Comparison of ENCODE assay signal across 8 mouse cellular contexts in the genomic region with DNA sequence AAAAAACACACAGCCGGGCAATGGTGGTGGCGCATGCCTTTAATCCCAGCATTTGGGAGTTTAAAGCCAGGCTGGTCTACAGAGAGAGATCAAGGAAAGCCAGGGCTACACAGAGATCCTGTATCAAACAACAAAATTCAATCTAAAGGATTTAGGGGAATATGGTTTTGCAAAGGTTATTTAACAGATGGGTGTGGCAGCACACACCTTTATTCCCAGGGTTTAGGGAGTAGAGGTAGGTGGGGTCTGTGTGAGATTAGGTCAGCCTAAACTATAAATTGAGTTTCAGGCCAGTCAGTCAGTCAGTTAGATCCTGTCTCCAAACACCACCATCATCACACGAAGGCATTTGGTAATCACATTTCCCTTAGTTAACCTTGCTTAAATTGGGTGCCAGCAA. TPM values are rescaled to one million over a fixed set of nuclear protein-coding genes. Genes with fewer than 3 reads are reported as not detected.
A peak's percentile ranks its signal among the peaks of the same experiment; 100 is the strongest.
DNase-seq lines count a peak whose midpoint lies in the region; ATAC-seq and TF ChIP-seq lines count a peak whose summit lies in the region.

A gene (plus strand): TSS at position 301 of the 400 bp plus-strand sequence.

- ATAC-seq in erythroid progenitor cell, adult 5-6 weeks (replicated peaks; ENCODE audit: low FRiP score, poor library complexity, severe bottlenecking) = no peak
- ATAC-seq in limb, embryonic 14.5 days (ENCODE audit: low FRiP score, low read depth) = no peak
- ATAC-seq in stomach, embryonic 14.5 days (ENCODE audit: insufficient number of reproducible peaks, insufficient read depth, low FRiP score, low read depth) = no peak

- peak within 1 kb of the TSS; percentile 38; the same call in 1 of the 2 replicates for H3K9ac ChIP-seq in limb, embryonic 14.5 days (ENCODE audit: low read depth, low read length, severe bottlenecking)
- peak within 1 kb of the TSS; percentile 12 for H3K9ac ChIP-seq in stomach, embryonic 14.5 days (replicated peaks; ENCODE audit: low read depth, low read length)

- intact Hi-C loops in heart, postnatal 36 days (cut with DNase I) = loop anchor here (2.0 kb wide), 1 partner anchor 25 kb away; no protein-coding TSS in a partner anchor

- no peak within 1 kb of the TSS for H3K4me3 ChIP-seq in thymus, adult 2 months (ENCODE audit: control insufficient read depth, insufficient read depth, low read length)
- peak within 1 kb of the TSS; percentile 98 for H3K4me3 ChIP-seq in limb, embryonic 14.5 days (replicated peaks; ENCODE audit: low read length)
- peak within 1 kb of the TSS; percentile 95 for H3K4me3 ChIP-seq in stomach, embryonic 14.5 days (ENCODE audit: low read depth, low read length)

- H3K4me2 ChIP-seq in limb, embryonic 14.5 days (replicated peaks; ENCODE audit: low read depth, low read length, severe bottlenecking) = peak within 1 kb of the TSS; percentile 56
- peak within 1 kb of the TSS; percentile 40 for H3K4me2 ChIP-seq in stomach, embryonic 14.5 days (replicated peaks; ENCODE audit: low read depth, low read length)

- no peaks in the 10 kb centered on the region for H3K9me3 ChIP-seq in limb, embryonic 14.5 days (ENCODE audit: control insufficient read depth, low read length)
- H3K9me3 ChIP-seq in stomach, embryonic 14.5 days (ENCODE audit: control insufficient read depth, low read depth, low read length) = no peaks in the 10 kb centered on the region

- TF ChIP-seq CTCF in thymus, adult 2 months (IDR thresholded peaks at IDR 0.05; ENCODE audit: borderline replicate concordance, control insufficient read depth, extremely low read depth, insufficient read depth, low read length, poor library complexity) = no peak

- no peak within 1 kb of the TSS for H3K27ac ChIP-seq in thymus, adult 2 months (ENCODE audit: control insufficient read depth, insufficient read depth, low read length)
- peak within 1 kb of the TSS; percentile 75 for H3K27ac ChIP-seq in limb, embryonic 14.5 days (replicated peaks; ENCODE audit: low read depth, low read length)
- H3K27ac ChIP-seq in stomach, embryonic 14.5 days (ENCODE audit: low read length) = peak within 1 kb of the TSS; percentile 71

- peaks cover 2% of the 10 kb centered on the region; the same call in 1 of the 2 replicates for H3K4me1 ChIP-seq in thymus, adult 2 months (replicated peaks; ENCODE audit: control insufficient read depth, insufficient read depth, low read length)
- peaks cover 5% of the 10 kb centered on the region for H3K4me1 ChIP-seq in limb, embryonic 14.5 days (ENCODE audit: control insufficient read depth, insufficient read depth, low read length)
- H3K4me1 ChIP-seq in stomach, embryonic 14.5 days (ENCODE audit: control insufficient read depth, insufficient read depth, low read length) = 0 out of 2 replicates have a peak, but pooled peaks cover 3% of the 10 kb centered on the region

- H3K27me3 ChIP-seq in thymus, adult 2 months (ENCODE audit: control insufficient read depth, insufficient read depth, low read length) = no peaks in the 10 kb centered on the region
- H3K27me3 ChIP-seq in limb, embryonic 14.5 days (ENCODE audit: control insufficient read depth, insufficient read depth, low read length) = no peaks in the 10 kb centered on the region
- no peaks in the 10 kb centered on the region for H3K27me3 ChIP-seq in stomach, embryonic 14.5 days (ENCODE audit: control insufficient read depth, insufficient read depth, low read length)

- 95% methylated on average over 3 of the region's 3 CpGs for WGBS in thymus, adult 2 months
- 93% methylated on average over 3 of the region's 3 CpGs for WGBS in limb, embryonic 14.5 days
- 93% methylated on average over 3 of the region's 3 CpGs for WGBS in stomach, embryonic 14.5 days

- DNase-seq in thymus, adult 2 months = no peak
- no peak for DNase-seq in thymus, postnatal 10 days (ENCODE audit: low spot score in 2 of 2)
- no peak for DNase-seq in heart, postnatal 36 days
- DNase-seq in limb, embryonic 14.5 days (ENCODE audit: low spot score) = no peak
- DNase-seq in cerebellum, adult 11 months = no peak
- DNase-seq in kidney, postnatal 10 days = no peak

- H3K36me3 ChIP-seq in thymus, adult 2 months (ENCODE audit: control insufficient read depth, insufficient read depth, low read length) = peaks cover 17% of the 10 kb centered on the region
- H3K36me3 ChIP-seq in limb, embryonic 14.5 days (ENCODE audit: control insufficient read depth, insufficient read depth, low read length) = peaks cover 21% of the 10 kb centered on the region
- H3K36me3 ChIP-seq in stomach, embryonic 14.5 days (ENCODE audit: control insufficient read depth, insufficient read depth, low read length) = peaks cover 18% of the 10 kb centered on the region

- TF ChIP-seq POLR2A in thymus, adult 2 months (IDR thresholded peaks at IDR 0.05; ENCODE audit: control insufficient read depth, extremely low read depth, insufficient read depth, low read length, poor library complexity) = no peak
- no peak for TF ChIP-seq POLR2A in limb, embryonic 14.5 days (IDR thresholded peaks at IDR 0.05; ENCODE audit: borderline replicate concordance, extremely low read depth, insufficient read depth, insufficient read length)

RNA-seq across cellular contexts. Expression of the gene that starts here (rescaled TPM):
- 190 and 219 TPM in 2 replicates for polyA plus RNA-seq in thymus, adult 2 months (2012; rRNA removed)
- 49.9 and 68.1 TPM in 2 replicates for total RNA-seq in erythroid progenitor cell, adult 5-6 weeks (2015; ENCODE audit: low replicate concordance)
- 115 and 120 TPM in 2 replicates for total RNA-seq in erythroid progenitor cell, adult 5-6 weeks (2017; ENCODE audit: low replicate concordance)
- total RNA-seq in heart, postnatal 36 days (2021) = 10 to 100 TPM; 45.8 to 51.0 TPM
- polyA plus RNA-seq in limb, embryonic 14.5 days (2012; rRNA removed) = 476 and 495 TPM in 2 replicates
- polyA plus RNA-seq in limb, embryonic 14.5 days (2014; fragmentation: Nextera tagmentation; extraction: Ambion mirVana) = 137 and 147 TPM in 2 replicates
- 136 and 152 TPM in 2 replicates for polyA plus RNA-seq in stomach, embryonic 14.5 days (2014; fragmentation: Nextera tagmentation; extraction: Ambion mirVana)
